In genomic region chr6:87846813-87847212, GRCm38 (mm10) we compare ENCODE assay signal across 16 mouse cellular contexts. TPM values are rescaled to one million over a fixed set of nuclear protein-coding genes. Genes with fewer than 3 reads are reported as not detected.
DNase-seq lines count a peak whose midpoint lies in the region; ATAC-seq and TF ChIP-seq lines count a peak whose summit lies in the region.
"Had no signal": no experiment of that assay in that cellular context is flagged by ENCODE, and none has a peak within 500 bp of the region (broad histone marks: within the 10 kb centered on the region; RNA-seq: fewer than 3 reads in every experiment).

No protein-coding gene starts in this region.

- WGBS in kidney, adult 2 months = 56% methylated on average over 1 of the region's 1 CpGs
- 79% methylated on average over 1 of the region's 1 CpGs for WGBS in stomach, embryonic 16.5 days
- 66% methylated on average over 1 of the region's 1 CpGs for WGBS in stomach, postnatal 0 days
- WGBS in limb, embryonic 13.5 days = 31% methylated on average over 1 of the region's 1 CpGs
- 93% methylated on average over 1 of the region's 1 CpGs for WGBS in hindbrain, embryonic 14.5 days

- no peak for TF ChIP-seq POLR2A in kidney, adult 2 months (IDR thresholded peaks at IDR 0.05; ENCODE audit: low read depth, low read length)

- no peak overlapping the region for H3K9ac ChIP-seq in stomach, embryonic 16.5 days (ENCODE audit: low read length)
- no peak overlapping the region for H3K9ac ChIP-seq in stomach, postnatal 0 days (ENCODE audit: low read length)
- no peak overlapping the region for H3K9ac ChIP-seq in limb, embryonic 13.5 days
- no peak overlapping the region for H3K9ac ChIP-seq in hindbrain, embryonic 14.5 days
- H3K9ac ChIP-seq: hindbrain, embryonic 13.5 days; midbrain, embryonic 15.5 days; stomach, embryonic 15.5 days had no signal

- no peak overlapping the region for H3K4me3 ChIP-seq in kidney, adult 2 months (ENCODE audit: insufficient read depth, low read depth, low read length)
- no peak overlapping the region; the same call in 1 of the 2 replicates for H3K4me3 ChIP-seq in stomach, embryonic 16.5 days (replicated peaks; ENCODE audit: low read length)
- no peak overlapping the region for H3K4me3 ChIP-seq in stomach, postnatal 0 days (ENCODE audit: low read depth, low read length)
- H3K4me3 ChIP-seq in limb, embryonic 13.5 days = no peak overlapping the region
- H3K4me3 ChIP-seq in hindbrain, embryonic 14.5 days (replicated peaks; ENCODE audit: low read length) = no peak overlapping the region
- H3K4me3 ChIP-seq: heart, embryonic 10.5 days; hindbrain, embryonic 13.5 days; midbrain, embryonic 15.5 days; stomach, embryonic 15.5 days had no signal

- no peaks in the 10 kb centered on the region for H3K27me3 ChIP-seq in kidney, adult 2 months (replicated peaks; ENCODE audit: control insufficient read depth, insufficient read depth, low read length)
- H3K27me3 ChIP-seq in stomach, embryonic 16.5 days (ENCODE audit: control insufficient read depth, insufficient read depth, low read length) = no peaks in the 10 kb centered on the region
- no peaks in the 10 kb centered on the region for H3K27me3 ChIP-seq in stomach, postnatal 0 days (ENCODE audit: control insufficient read depth, insufficient read depth, low read length)
- no peaks in the 10 kb centered on the region for H3K27me3 ChIP-seq in limb, embryonic 13.5 days
- no peaks in the 10 kb centered on the region for H3K27me3 ChIP-seq in hindbrain, embryonic 14.5 days (ENCODE audit: control insufficient read depth, insufficient read depth, low read length)
- H3K27me3 ChIP-seq: hindbrain, embryonic 13.5 days; midbrain, embryonic 15.5 days; stomach, embryonic 15.5 days had no signal

- no peak for ATAC-seq in stomach, embryonic 16.5 days (ENCODE audit: insufficient read depth, low FRiP score)
- ATAC-seq in stomach, postnatal 0 days (ENCODE audit: low FRiP score, low TSS enrichment) = no peak
- no peak for ATAC-seq in limb, embryonic 13.5 days (ENCODE audit: low FRiP score, low read depth)
- ATAC-seq in granulocyte monocyte progenitor cell, adult 5-6 weeks (replicated peaks; ENCODE audit: poor library complexity, severe bottlenecking) = no peak
- no peak for ATAC-seq in hindbrain, embryonic 14.5 days (ENCODE audit: low FRiP score)
- ATAC-seq: forebrain, embryonic 16.5 days; midbrain, embryonic 15.5 days had no signal

- TF ChIP-seq CTCF in kidney, adult 2 months (conservative IDR thresholded peaks at IDR 0.05; ENCODE audit: insufficient read depth, insufficient read length, low read depth, low read length) = no peak
- no peak for TF ChIP-seq CTCF in stomach, postnatal 0 days (IDR thresholded peaks at IDR 0.05; ENCODE audit: low read depth)

- peak overlapping the region; percentile 48; the same call in 1 of the 2 replicates for H3K4me2 ChIP-seq in stomach, embryonic 16.5 days (ENCODE audit: low read depth, low read length)
- no peak overlapping the region for H3K4me2 ChIP-seq in stomach, postnatal 0 days (replicated peaks; ENCODE audit: low read depth)
- peak overlapping the region; percentile 58 for H3K4me2 ChIP-seq in limb, embryonic 13.5 days (replicated peaks)
- no peak overlapping the region for H3K4me2 ChIP-seq in hindbrain, embryonic 14.5 days (replicated peaks)
- H3K4me2 ChIP-seq: hindbrain, embryonic 13.5 days; midbrain, embryonic 15.5 days; stomach, embryonic 15.5 days had no signal

- peaks cover 16% of the 10 kb centered on the region for H3K4me1 ChIP-seq in kidney, adult 2 months (ENCODE audit: control insufficient read depth, insufficient read depth, low read length)
- H3K4me1 ChIP-seq in stomach, embryonic 16.5 days (ENCODE audit: control insufficient read depth, insufficient read depth, low read length) = peaks cover 16% of the 10 kb centered on the region
- no peaks in the 10 kb centered on the region for H3K4me1 ChIP-seq in stomach, postnatal 0 days (replicated peaks; ENCODE audit: control insufficient read depth, insufficient read depth)
- H3K4me1 ChIP-seq in limb, embryonic 13.5 days = peaks cover 44% of the 10 kb centered on the region
- H3K4me1 ChIP-seq in hindbrain, embryonic 14.5 days (replicated peaks; ENCODE audit: control insufficient read depth, insufficient read depth, low read length) = peaks cover 34% of the 10 kb centered on the region

- H3K27ac ChIP-seq in kidney, adult 2 months (ENCODE audit: insufficient read depth, low read depth, low read length) = no peak overlapping the region
- H3K27ac ChIP-seq in stomach, embryonic 16.5 days (ENCODE audit: low read length) = no peak overlapping the region
- no peak overlapping the region for H3K27ac ChIP-seq in stomach, postnatal 0 days (replicated peaks)
- no peak overlapping the region for H3K27ac ChIP-seq in limb, embryonic 13.5 days
- H3K27ac ChIP-seq in hindbrain, embryonic 14.5 days = no peak overlapping the region
- H3K27ac ChIP-seq: heart, embryonic 10.5 days; hindbrain, embryonic 13.5 days; midbrain, embryonic 15.5 days; stomach, embryonic 15.5 days had no signal

- peaks cover 16% of the 10 kb centered on the region for H3K36me3 ChIP-seq in kidney, adult 2 months (ENCODE audit: control insufficient read depth, insufficient read depth, low read length)
- H3K36me3 ChIP-seq in stomach, embryonic 16.5 days (ENCODE audit: control insufficient read depth, insufficient read depth, low read length) = peaks cover 31% of the 10 kb centered on the region
- peaks cover 21% of the 10 kb centered on the region for H3K36me3 ChIP-seq in stomach, postnatal 0 days (ENCODE audit: control insufficient read depth, insufficient read depth, low read length)
- H3K36me3 ChIP-seq in limb, embryonic 13.5 days = peaks cover 51% of the 10 kb centered on the region
- peaks cover 49% of the 10 kb centered on the region for H3K36me3 ChIP-seq in hindbrain, embryonic 14.5 days (replicated peaks; ENCODE audit: control insufficient read depth, insufficient read depth)

- DNase-seq in kidney, adult 2 months = peak; percentile 40
- DNase-seq in kidney, adult 18-20 months = no peak
- no peak for DNase-seq in stomach, postnatal 0 days (ENCODE audit: low spot score)
- no peak for DNase-seq in hindbrain, embryonic 14.5 days (ENCODE audit: low spot score)
- no peak for DNase-seq in cerebellum, adult 8-10 months
- DNase-seq: embryo, embryonic 11 days; left cerebral cortex, postnatal 4 days; right cerebral cortex, postnatal 25 days had no signal

- no peak for TF ChIP-seq EP300 in stomach, postnatal 0 days (optimal IDR thresholded peaks at IDR 0.05)

- H3K9me3 ChIP-seq in stomach, embryonic 16.5 days (replicated peaks; ENCODE audit: control insufficient read depth, low read length) = no peaks in the 10 kb centered on the region
- H3K9me3 ChIP-seq in stomach, postnatal 0 days (ENCODE audit: control insufficient read depth, low read length) = no peaks in the 10 kb centered on the region
- no peaks in the 10 kb centered on the region for H3K9me3 ChIP-seq in limb, embryonic 13.5 days
- no peaks in the 10 kb centered on the region for H3K9me3 ChIP-seq in hindbrain, embryonic 14.5 days (ENCODE audit: control insufficient read depth, low read length)
- H3K9me3 ChIP-seq: heart, embryonic 10.5 days; hindbrain, embryonic 13.5 days; midbrain, embryonic 15.5 days; stomach, embryonic 15.5 days had no signal

RNA-seq across cellular contexts. Expression of gene Cnbp, which starts 4.1 kb away (rescaled TPM):
- polyA plus RNA-seq in kidney, adult 2 months (2012; rRNA removed) = 175 and 184 TPM in 2 replicates
- 937 and 1,037 TPM in 2 replicates for polyA plus RNA-seq in stomach, embryonic 16.5 days (2015; fragmentation: Nextera tagmentation; extraction: Ambion mirVana)
- 740 and 754 TPM in 2 replicates for polyA plus RNA-seq in stomach, postnatal 0 days (2015; fragmentation: Nextera tagmentation; extraction: Ambion mirVana)
- 1,115 and 1,121 TPM in 2 replicates for polyA plus RNA-seq in limb, embryonic 13.5 days (2015; fragmentation: Nextera tagmentation; extraction: Ambion mirVana)
- 481 and 528 TPM in 2 replicates for total RNA-seq in granulocyte monocyte progenitor cell, adult 5-6 weeks (2014; fragmentation: Nextera tagmentation)
- total RNA-seq in granulocyte monocyte progenitor cell, adult 5-6 weeks (2017) = 1,031 and 1,136 TPM in 2 replicates
- 541 and 555 TPM in 2 replicates for polyA plus RNA-seq in hindbrain, embryonic 14.5 days (2014; fragmentation: Nextera tagmentation; extraction: Ambion mirVana)

RNA-seq across cellular contexts. Expression of gene Isy1, which starts 8.2 kb away (rescaled TPM):
- 14.1 and 18.4 TPM in 2 replicates for polyA plus RNA-seq in kidney, adult 2 months (2012; rRNA removed)
- 40.1 and 48.1 TPM in 2 replicates for polyA plus RNA-seq in stomach, embryonic 16.5 days (2015; fragmentation: Nextera tagmentation; extraction: Ambion mirVana)
- 24.6 and 27.5 TPM in 2 replicates for polyA plus RNA-seq in stomach, postnatal 0 days (2015; fragmentation: Nextera tagmentation; extraction: Ambion mirVana)
- 46.7 and 53.7 TPM in 2 replicates for polyA plus RNA-seq in limb, embryonic 13.5 days (2015; fragmentation: Nextera tagmentation; extraction: Ambion mirVana)
- 58.9 and 61.0 TPM in 2 replicates for total RNA-seq in granulocyte monocyte progenitor cell, adult 5-6 weeks (2014; fragmentation: Nextera tagmentation)
- 108 and 127 TPM in 2 replicates for total RNA-seq in granulocyte monocyte progenitor cell, adult 5-6 weeks (2017)
- 21.1 and 21.7 TPM in 2 replicates for polyA plus RNA-seq in hindbrain, embryonic 14.5 days (2014; fragmentation: Nextera tagmentation; extraction: Ambion mirVana)

RNA-seq across cellular contexts. Expression of gene Gm45140, which starts 11.2 kb away (rescaled TPM):
- polyA plus RNA-seq in kidney, adult 2 months (2012; rRNA removed) = 0.53 and 0.77 TPM in 2 replicates
- polyA plus RNA-seq in stomach, embryonic 16.5 days (2015; fragmentation: Nextera tagmentation; extraction: Ambion mirVana) = 3.0 and 6.1 TPM in 2 replicates
- polyA plus RNA-seq in stomach, postnatal 0 days (2015; fragmentation: Nextera tagmentation; extraction: Ambion mirVana) = 1.3 and 1.9 TPM in 2 replicates
- 3.7 and 6.8 TPM in 2 replicates for polyA plus RNA-seq in limb, embryonic 13.5 days (2015; fragmentation: Nextera tagmentation; extraction: Ambion mirVana)
- total RNA-seq in granulocyte monocyte progenitor cell, adult 5-6 weeks (2014; fragmentation: Nextera tagmentation) = 2.2 and 5.6 TPM in 2 replicates
- total RNA-seq in granulocyte monocyte progenitor cell, adult 5-6 weeks (2017) = 11.6 and 14.3 TPM in 2 replicates
- polyA plus RNA-seq in hindbrain, embryonic 14.5 days (2014; fragmentation: Nextera tagmentation; extraction: Ambion mirVana) = 1.1 and 5.8 TPM in 2 replicates

RNA-seq across cellular contexts. Expression of gene Rab43, which starts 34.8 kb away (rescaled TPM):
- polyA plus RNA-seq in kidney, adult 2 months (2012; rRNA removed) = 49.5 and 52.0 TPM in 2 replicates
- 8.9 and 10.7 TPM in 2 replicates for polyA plus RNA-seq in stomach, embryonic 16.5 days (2015; fragmentation: Nextera tagmentation; extraction: Ambion mirVana)
- polyA plus RNA-seq in stomach, postnatal 0 days (2015; fragmentation: Nextera tagmentation; extraction: Ambion mirVana) = 12.6 and 13.4 TPM in 2 replicates
- polyA plus RNA-seq in limb, embryonic 13.5 days (2015; fragmentation: Nextera tagmentation; extraction: Ambion mirVana) = 9.8 and 10.3 TPM in 2 replicates
- total RNA-seq in granulocyte monocyte progenitor cell, adult 5-6 weeks (2014; fragmentation: Nextera tagmentation) = 18.8 and 36.7 TPM in 2 replicates
- 4.2 and 6.4 TPM in 2 replicates for total RNA-seq in granulocyte monocyte progenitor cell, adult 5-6 weeks (2017)
- polyA plus RNA-seq in hindbrain, embryonic 14.5 days (2014; fragmentation: Nextera tagmentation; extraction: Ambion mirVana) = 7.8 and 15.6 TPM in 2 replicates

RNA-seq across cellular contexts. Expression of gene Copg1, which starts 40.8 kb away (rescaled TPM):
- polyA plus RNA-seq in kidney, adult 2 months (2012; rRNA removed) = 35.5 and 41.4 TPM in 2 replicates
- polyA plus RNA-seq in stomach, embryonic 16.5 days (2015; fragmentation: Nextera tagmentation; extraction: Ambion mirVana) = 171 and 182 TPM in 2 replicates
- 72.5 and 75.6 TPM in 2 replicates for polyA plus RNA-seq in stomach, postnatal 0 days (2015; fragmentation: Nextera tagmentation; extraction: Ambion mirVana)
- 186 and 193 TPM in 2 replicates for polyA plus RNA-seq in limb, embryonic 13.5 days (2015; fragmentation: Nextera tagmentation; extraction: Ambion mirVana)
- total RNA-seq in granulocyte monocyte progenitor cell, adult 5-6 weeks (2014; fragmentation: Nextera tagmentation) = 70.5 and 86.1 TPM in 2 replicates
- total RNA-seq in granulocyte monocyte progenitor cell, adult 5-6 weeks (2017) = 73.9 and 78.5 TPM in 2 replicates
- 203 and 213 TPM in 2 replicates for polyA plus RNA-seq in hindbrain, embryonic 14.5 days (2014; fragmentation: Nextera tagmentation; extraction: Ambion mirVana)

Comparison
In these comparisons a context has a peak if more than half of its experiments do, and no peak if none do; other contexts are left out.
1. H3K4me2 ChIP-seq: peak in stomach, embryonic 16.5 days (single experiment) and limb, embryonic 13.5 days (single experiment); none in stomach, postnatal 0 days (single experiment) and hindbrain, embryonic 14.5 days (single experiment).